Mouse (Mus musculus) limb, embryonic 13.5 days (tissue): ENCODE results near the gene Aim2. TPM values are rescaled to one million over a fixed set of nuclear protein-coding genes. Genes with fewer than 3 reads are reported as not detected.
A peak's percentile ranks its signal among the peaks of the same experiment; 100 is the strongest.

Source experiments
- ATAC-seq: fragments of 200-750 bp; cut with Nextera tagmentation; 2 replicates; pipeline ENCODE4 v1.8.0; 2017; ENCODE audit warnings: low read depth, moderate number of reproducible peaks, moderate TSS enrichment; ENCODE audit not compliant: low FRiP score
- H3K27ac ChIP-seq: fragments of 300-500 bp; sonication (generic); 2 replicates; pipeline ENCODE4 v1.5.1; 2015; ENCODE audit warnings: inconsistent platforms, mild to moderate bottlenecking, moderate library complexity
- H3K27me3 ChIP-seq: fragments of 300-500 bp; sonication (generic); 2 replicates; pipeline ENCODE4 v1.6.1; 2015; ENCODE audit warnings: mild to moderate bottlenecking, inconsistent platforms
- H3K36me3 ChIP-seq: fragments of 300-500 bp; sonication (generic); 2 replicates; pipeline ENCODE4 v1.6.1; 2015; ENCODE audit warnings: inconsistent platforms, mild to moderate bottlenecking, moderate library complexity
- H3K4me1 ChIP-seq: fragments of 300-500 bp; sonication (generic); 2 replicates; pipeline ENCODE4 v1.6.1; 2015; ENCODE audit warnings: inconsistent platforms
- H3K4me2 ChIP-seq: fragments of 300-500 bp; sonication (generic); replicated peaks from 2 replicates; pipeline ENCODE4 v1.6.1; 2015; ENCODE audit warnings: inconsistent platforms, mild to moderate bottlenecking, moderate library complexity
- H3K4me3 ChIP-seq: fragments of 300-500 bp; sonication (generic); 2 replicates; pipeline ENCODE4 v1.5.1; 2015; ENCODE audit warnings: moderate library complexity, mild to moderate bottlenecking, inconsistent platforms
- H3K9ac ChIP-seq: fragments of 300-500 bp; sonication (generic); 2 replicates; pipeline ENCODE4 v1.6.1; 2015; ENCODE audit warnings: mild to moderate bottlenecking, inconsistent platforms
- H3K9me3 ChIP-seq: fragments of 300-500 bp; sonication (generic); 2 replicates; pipeline ENCODE4 v1.6.1; 2016; ENCODE audit warnings: inconsistent platforms
- WGBS: fragments of 180-500 bp; shearing (Covaris S2); methylation state at CpG from one replicate; pipeline ENCODE4 v1.1.7; 2015; 5-methylcytosine and 5-hydroxymethylcytosine counted together
- polyA plus RNA-seq: library from polyadenylated mRNA; unstranded; fragments of >200 nt; fragmentation: Nextera tagmentation; extraction: Ambion mirVana; gene quantifications from 2 replicates; pipeline ENCODE4 v1.2.1, GENCODE M21; 2015

The Aim2 gene
- polyA plus RNA-seq, 1 experiment from 2014 or later: 1.3 TPM

- H3K27me3 ChIP-seq: peaks cover 61% of the 10 kb centered on the region
- WGBS: 55% methylated on average over 2 of the region's 2 CpGs
- peaks cover 22% of the 10 kb centered on the region for H3K4me1 ChIP-seq
These were observed 18.9 kb downstream of the Aim2 start for GRCm38 (mm10) chr1:173369611-173370010.

GRCm38 (mm10) chr1:173370456-173370855 lies 19.8 kb downstream of the Aim2 start:
- Histone ChIP-seq H3K27me3 (peaks cover 52% of the 10 kb centered on the region), H3K36me3 (no peaks in the 10 kb centered on the region), H3K9ac (no peak overlapping the region), H3K27ac (no peak overlapping the region), H3K4me1 (peaks cover 22% of the 10 kb centered on the region), H3K9me3 (no peaks in the 10 kb centered on the region), H3K4me2 (no peak overlapping the region), H3K4me3 (no peak overlapping the region)
- WGBS: 66% methylated on average over 6 of the region's 6 CpGs
- no peak for ATAC-seq

More at GRCm38 (mm10) chr1:173369611-173370010, 18.9 kb downstream of the Aim2 start:
- no peaks in the 10 kb centered on the region for H3K9me3 ChIP-seq
- no peak overlapping the region for H3K4me2 ChIP-seq
- no peak overlapping the region for H3K4me3 ChIP-seq
- no peaks in the 10 kb centered on the region for H3K36me3 ChIP-seq
- ATAC-seq: no peak
- no peak overlapping the region for H3K9ac ChIP-seq
- no peak overlapping the region for H3K27ac ChIP-seq

DNA sequence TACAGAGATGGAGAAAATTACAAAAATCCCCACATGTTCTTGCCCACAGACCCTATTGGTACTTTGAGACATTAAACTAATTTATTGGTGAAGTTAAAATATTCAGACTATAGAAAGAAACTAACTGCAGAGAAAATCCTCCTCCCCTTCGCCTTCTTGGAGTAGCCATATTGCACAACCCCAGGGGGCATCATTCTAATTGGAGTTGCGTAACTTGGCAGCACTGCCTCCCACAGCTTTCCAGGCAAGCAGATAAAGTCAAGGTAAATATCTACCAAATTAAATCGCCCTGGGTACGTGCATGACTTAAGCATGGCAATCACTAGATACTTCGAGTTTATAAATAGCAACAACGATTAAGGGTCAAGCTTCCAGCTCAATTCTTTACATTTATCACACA lies 20.9 kb downstream of the Aim2 start:
- Histone ChIP-seq H3K27me3 (peaks cover 41% of the 10 kb centered on the region), H3K36me3 (no peaks in the 10 kb centered on the region), H3K4me3 (no peak overlapping the region), H3K4me1 (peaks cover 14% of the 10 kb centered on the region), H3K27ac (no peak overlapping the region), H3K4me2 (no peak overlapping the region), H3K9ac (no peak overlapping the region), H3K9me3 (no peaks in the 10 kb centered on the region)
- 69% methylated on average over 6 of the region's 6 CpGs for WGBS
- ATAC-seq: no peak

DNA sequence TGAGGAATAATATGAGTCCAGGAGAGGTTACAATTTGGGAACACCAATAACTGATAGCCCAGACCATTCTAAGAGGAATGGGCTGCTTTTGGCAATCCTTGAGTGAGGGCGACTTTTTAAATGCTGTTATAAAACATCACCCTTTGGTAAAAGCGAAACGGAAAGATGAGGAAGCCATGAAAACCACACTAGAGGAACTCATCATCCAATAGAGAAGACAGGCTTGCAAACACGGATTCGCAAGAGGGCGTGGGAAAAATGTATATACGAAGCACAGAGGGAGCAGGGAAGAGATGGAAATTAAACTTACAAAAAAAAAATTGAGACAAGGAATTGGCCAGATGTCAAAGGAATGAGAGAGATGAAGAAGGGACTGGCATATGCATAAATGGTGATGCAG lies 23.3 kb downstream of the Aim2 start:
- H3K27me3 ChIP-seq: peaks cover 17% of the 10 kb centered on the region
- H3K4me2 ChIP-seq: no peak overlapping the region
- H3K36me3 ChIP-seq: no peaks in the 10 kb centered on the region
- H3K4me1 ChIP-seq: no peaks in the 10 kb centered on the region
- 86% methylated on average over 7 of the region's 7 CpGs for WGBS
- no peak overlapping the region for H3K9ac ChIP-seq
- H3K9me3 ChIP-seq: no peaks in the 10 kb centered on the region
- H3K27ac ChIP-seq: no peak overlapping the region
- no peak overlapping the region for H3K4me3 ChIP-seq
- no peak for ATAC-seq

- Histone ChIP-seq H3K9ac (no peak overlapping the region), H3K36me3 (no peaks in the 10 kb centered on the region), H3K4me2 (no peak overlapping the region), H3K27me3 (no peaks in the 10 kb centered on the region), H3K4me3 (no peak overlapping the region), H3K4me1 (no peaks in the 10 kb centered on the region), H3K9me3 (no peaks in the 10 kb centered on the region), H3K27ac (no peak overlapping the region)
- WGBS: 29% methylated on average over 13 of the region's 13 CpGs
- ATAC-seq: no peak
These were observed 26.9 kb downstream of the Aim2 start for GRCm38 (mm10) chr1:173377380-173378112.

GRCm38 (mm10) chr1:173381436-173381835 lies 30.8 kb downstream of the Aim2 start:
- Histone ChIP-seq H3K4me2 (no peak overlapping the region), H3K27me3 (no peaks in the 10 kb centered on the region), H3K36me3 (no peaks in the 10 kb centered on the region), H3K4me1 (no peaks in the 10 kb centered on the region), H3K9me3 (no peaks in the 10 kb centered on the region), H3K9ac (no peak overlapping the region), H3K27ac (no peak overlapping the region), H3K4me3 (no peak overlapping the region)
- ATAC-seq: no peak
- 87% methylated on average over 6 of the region's 6 CpGs for WGBS

GRCm38 (mm10) chr1:173389431-173389830 lies 38.8 kb downstream of the Aim2 start:
- Histone ChIP-seq H3K9ac (no peak overlapping the region), H3K27me3 (no peaks in the 10 kb centered on the region), H3K4me3 (peak overlapping the region; percentile 18; the same call in 1 of the 2 replicates), H3K9me3 (no peaks in the 10 kb centered on the region), H3K4me1 (peaks cover 6% of the 10 kb centered on the region; the same call in 1 of the 2 replicates), H3K4me2 (peak overlapping the region; percentile 41), H3K36me3 (no peaks in the 10 kb centered on the region), H3K27ac (no peak overlapping the region)
- no peak for ATAC-seq
- 4% methylated on average over 3 of the region's 3 CpGs for WGBS

- 5% methylated on average over 13 of the region's 13 CpGs for WGBS
- no peak overlapping the region for H3K9ac ChIP-seq
These were observed 39.3 kb downstream of the Aim2 start for GRCm38 (mm10) chr1:173389901-173390401.

GRCm38 (mm10) chr1:173391754-173392153 lies 41.1 kb downstream of the Aim2 start:
- no peak overlapping the region for H3K9ac ChIP-seq
- H3K9me3 ChIP-seq: no peaks in the 10 kb centered on the region
- no peak for ATAC-seq
- H3K27ac ChIP-seq: no peak overlapping the region
- H3K4me1 ChIP-seq: peaks cover 6% of the 10 kb centered on the region; the same call in 1 of the 2 replicates
- WGBS: 88% methylated on average over 6 of the region's 6 CpGs
- no peaks in the 10 kb centered on the region for H3K36me3 ChIP-seq
- H3K4me2 ChIP-seq: no peak overlapping the region
- no peak overlapping the region for H3K4me3 ChIP-seq
- H3K27me3 ChIP-seq: no peaks in the 10 kb centered on the region

More at GRCm38 (mm10) chr1:173389901-173390401, 39.3 kb downstream of the Aim2 start:
- H3K4me2 ChIP-seq: peak overlapping the region; percentile 41
- H3K4me3 ChIP-seq: peak overlapping the region; percentile 18; the same call in 1 of the 2 replicates
- no peaks in the 10 kb centered on the region for H3K9me3 ChIP-seq
- no peaks in the 10 kb centered on the region for H3K36me3 ChIP-seq
- 0 out of 2 replicates have a peak, but pooled peaks have one; percentile 57 for ATAC-seq
- H3K4me1 ChIP-seq: peaks cover 6% of the 10 kb centered on the region; the same call in 1 of the 2 replicates
- no peaks in the 10 kb centered on the region for H3K27me3 ChIP-seq
- no peak overlapping the region for H3K27ac ChIP-seq

GRCm38 (mm10) chr1:173398323-173398970 lies 47.8 kb downstream of the Aim2 start:
- Histone ChIP-seq H3K27me3 (no peaks in the 10 kb centered on the region), H3K4me1 (no peaks in the 10 kb centered on the region), H3K9ac (no peak overlapping the region), H3K27ac (no peak overlapping the region), H3K4me2 (no peak overlapping the region), H3K4me3 (no peak overlapping the region), H3K9me3 (no peaks in the 10 kb centered on the region), H3K36me3 (no peaks in the 10 kb centered on the region)
- ATAC-seq: peak; percentile 64; the same call in 1 of the 2 replicates
- 28% methylated on average over 3 of the region's 3 CpGs for WGBS

DNA sequence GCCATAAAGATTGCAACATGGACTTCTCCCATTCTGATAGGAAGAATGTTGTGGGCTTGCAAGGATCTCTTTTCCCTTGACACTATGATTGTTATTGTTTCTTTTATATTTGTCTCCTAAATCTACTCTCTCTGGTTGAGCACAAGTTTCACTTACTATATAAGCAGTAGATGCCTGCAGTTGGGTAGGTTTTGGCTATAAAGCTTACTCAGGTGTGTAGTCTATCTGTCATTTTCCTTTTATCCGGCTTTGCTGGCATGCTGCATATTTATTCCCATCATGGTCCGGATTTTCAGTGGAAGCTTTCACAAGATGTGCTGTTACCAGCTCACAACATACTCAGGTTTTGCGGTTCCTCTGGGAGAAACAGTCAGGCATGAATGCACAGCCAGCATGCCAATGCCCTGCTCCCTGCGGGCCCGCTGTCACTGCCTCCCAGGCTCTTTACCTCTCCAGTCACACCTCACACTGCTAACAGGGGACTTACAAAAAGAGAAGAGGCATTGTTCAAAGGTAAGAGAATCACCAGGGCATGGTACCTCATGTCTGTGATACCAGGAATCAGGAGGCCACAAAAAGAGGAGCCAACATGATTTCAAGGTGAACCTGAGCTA lies 54.1 kb downstream of the Aim2 start:
- WGBS: 65% methylated on average over 5 of the region's 5 CpGs
- no peak for ATAC-seq
- no peaks in the 10 kb centered on the region for H3K9me3 ChIP-seq
- no peak overlapping the region for H3K4me3 ChIP-seq
- H3K27me3 ChIP-seq: no peaks in the 10 kb centered on the region
- H3K36me3 ChIP-seq: no peaks in the 10 kb centered on the region
- no peak overlapping the region for H3K27ac ChIP-seq
- no peak overlapping the region for H3K9ac ChIP-seq
- no peak overlapping the region for H3K4me2 ChIP-seq
- 0 out of 2 replicates have a peak, but pooled peaks cover 6% of the 10 kb centered on the region for H3K4me1 ChIP-seq

- Histone ChIP-seq H3K27me3 (no peaks in the 10 kb centered on the region), H3K36me3 (no peaks in the 10 kb centered on the region), H3K27ac (no peak overlapping the region), H3K9me3 (no peaks in the 10 kb centered on the region), H3K4me1 (0 out of 2 replicates have a peak, but pooled peaks cover 17% of the 10 kb centered on the region), H3K4me3 (no peak overlapping the region), H3K4me2 (no peak overlapping the region), H3K9ac (no peak overlapping the region)
- ATAC-seq: no peak
These were observed 58.4 kb downstream of the Aim2 start for GRCm38 (mm10) chr1:173409066-173409465.
